Mouse (Mus musculus): ENCODE measurements around the gene Cul9. TPM values are rescaled to one million over a fixed set of nuclear protein-coding genes. Genes with fewer than 3 reads are reported as not detected.

Gene Cul9
- polyA plus RNA-seq, 1 experiment, result 5.8 TPM

- 76% methylated on average over 9 of the region's 9 CpGs for whole genome bisulfite sequencing
- no peaks in the 10 kb centered on the region for H3K4me1 ChIP-seq (ENCODE audit: control insufficient read depth, insufficient read depth, insufficient read length, low read length)
- no peak overlapping the region for H3K4me3 ChIP-seq (ENCODE audit: low read depth, low read length)
- H3K27ac ChIP-seq (ENCODE audit: insufficient read depth, low read depth, low read length), result no peak overlapping the region
- H3K36me3 ChIP-seq (ENCODE audit: control insufficient read depth, insufficient read depth, low read length), result no peaks in the 10 kb centered on the region
- no peaks in the 10 kb centered on the region for H3K27me3 ChIP-seq (ENCODE audit: control insufficient read depth, insufficient read depth, low read length)
- TF ChIP-seq CTCF (IDR thresholded peaks at IDR 0.05; ENCODE audit: extremely low read depth, insufficient read length, insufficient replicate concordance, low read depth, low read length) (no peak), POLR2A (IDR thresholded peaks at IDR 0.05; ENCODE audit: low read depth, low read length) (no peak)
These were observed 78.4 kb downstream of the Cul9 start for GRCm38 (mm10) chr17:46467830-46468229.

- WGBS, result 56% methylated on average over 5 of the region's 5 CpGs
- no peak overlapping the region for H3K27ac ChIP-seq (ENCODE audit: insufficient read depth, low read depth, low read length)
These were observed 84.0 kb downstream of the Cul9 start for GRCm38 (mm10) chr17:46462226-46462625.

GRCm38 (mm10) chr17:46461347-46461746, 84.8 kb downstream of the Cul9 start:
- Histone ChIP-seq H3K27me3 (ENCODE audit: control insufficient read depth, insufficient read depth, low read length) (peaks cover 12% of the 10 kb centered on the region), H3K27ac (ENCODE audit: insufficient read depth, low read depth, low read length) (no peak overlapping the region), H3K4me3 (ENCODE audit: low read depth, low read length) (peak overlapping the region; percentile 25; the same call in 1 of the 2 replicates), H3K4me1 (ENCODE audit: control insufficient read depth, insufficient read depth, insufficient read length, low read length) (peaks cover 6% of the 10 kb centered on the region), H3K36me3 (ENCODE audit: control insufficient read depth, insufficient read depth, low read length) (no peaks in the 10 kb centered on the region)
- TF ChIP-seq POLR2A (IDR thresholded peaks at IDR 0.05; ENCODE audit: low read depth, low read length) (no peak), CTCF (IDR thresholded peaks at IDR 0.05; ENCODE audit: extremely low read depth, insufficient read length, insufficient replicate concordance, low read depth, low read length) (no peak)
- 8% methylated on average over 8 of the region's 8 CpGs for WGBS

More at GRCm38 (mm10) chr17:46462226-46462625, 84.0 kb downstream of the Cul9 start:
- TF ChIP-seq POLR2A (IDR thresholded peaks at IDR 0.05; ENCODE audit: low read depth, low read length) (no peak), CTCF (IDR thresholded peaks at IDR 0.05; ENCODE audit: extremely low read depth, insufficient read length, insufficient replicate concordance, low read depth, low read length) (no peak)
- peaks cover 11% of the 10 kb centered on the region for H3K27me3 ChIP-seq (ENCODE audit: control insufficient read depth, insufficient read depth, low read length)
- no peak overlapping the region for H3K4me3 ChIP-seq (ENCODE audit: low read depth, low read length)
- H3K4me1 ChIP-seq (ENCODE audit: control insufficient read depth, insufficient read depth, insufficient read length, low read length), result peaks cover 6% of the 10 kb centered on the region
- no peaks in the 10 kb centered on the region for H3K36me3 ChIP-seq (ENCODE audit: control insufficient read depth, insufficient read depth, low read length)

GRCm38 (mm10) chr17:46460673-46461072, 85.5 kb downstream of the Cul9 start:
- peaks cover 6% of the 10 kb centered on the region for H3K4me1 ChIP-seq (ENCODE audit: control insufficient read depth, insufficient read depth, insufficient read length, low read length)
- no peaks in the 10 kb centered on the region for H3K36me3 ChIP-seq (ENCODE audit: control insufficient read depth, insufficient read depth, low read length)
- TF ChIP-seq POLR2A (IDR thresholded peaks at IDR 0.05; ENCODE audit: low read depth, low read length) (no peak), CTCF (IDR thresholded peaks at IDR 0.05; ENCODE audit: extremely low read depth, insufficient read length, insufficient replicate concordance, low read depth, low read length) (no peak)
- peak overlapping the region; percentile 25 for H3K4me3 ChIP-seq (ENCODE audit: low read depth, low read length)
- peaks cover 18% of the 10 kb centered on the region for H3K27me3 ChIP-seq (ENCODE audit: control insufficient read depth, insufficient read depth, low read length)
- under 1% methylated on average over 32 of the region's 32 CpGs for WGBS
- H3K27ac ChIP-seq (ENCODE audit: insufficient read depth, low read depth, low read length), result no peak overlapping the region

GRCm38 (mm10) chr17:46458439-46458838, 87.7 kb downstream of the Cul9 start:
- 26% methylated on average over 3 of the region's 3 CpGs for WGBS
- Histone ChIP-seq H3K4me3 (ENCODE audit: low read depth, low read length) (no peak overlapping the region), H3K4me1 (ENCODE audit: control insufficient read depth, insufficient read depth, insufficient read length, low read length) (peaks cover 6% of the 10 kb centered on the region), H3K27ac (ENCODE audit: insufficient read depth, low read depth, low read length) (no peak overlapping the region), H3K36me3 (ENCODE audit: control insufficient read depth, insufficient read depth, low read length) (no peaks in the 10 kb centered on the region), H3K27me3 (ENCODE audit: control insufficient read depth, insufficient read depth, low read length) (peaks cover 38% of the 10 kb centered on the region)
- TF ChIP-seq POLR2A (IDR thresholded peaks at IDR 0.05; ENCODE audit: low read depth, low read length), result no peak
- TF ChIP-seq CTCF (IDR thresholded peaks at IDR 0.05; ENCODE audit: extremely low read depth, insufficient read length, insufficient replicate concordance, low read depth, low read length), result no peak

- 8% methylated on average over 10 of the region's 10 CpGs for WGBS
These were observed 88.4 kb downstream of the Cul9 start for GRCm38 (mm10) chr17:46457791-46458190.

GRCm38 (mm10) chr17:46455110-46455691, 91.0 kb downstream of the Cul9 start:
- peaks cover 38% of the 10 kb centered on the region for H3K27me3 ChIP-seq (ENCODE audit: control insufficient read depth, insufficient read depth, low read length)
- peak overlapping the region; percentile 10; the same call in 1 of the 2 replicates for H3K4me3 ChIP-seq (ENCODE audit: low read depth, low read length)
- H3K36me3 ChIP-seq (ENCODE audit: control insufficient read depth, insufficient read depth, low read length), result no peaks in the 10 kb centered on the region
- TF ChIP-seq CTCF (IDR thresholded peaks at IDR 0.05; ENCODE audit: extremely low read depth, insufficient read length, insufficient replicate concordance, low read depth, low read length), result no peak
- no peak for TF ChIP-seq POLR2A (IDR thresholded peaks at IDR 0.05; ENCODE audit: low read depth, low read length)
- WGBS, result 2% methylated on average over 33 of the region's 33 CpGs
- no peaks in the 10 kb centered on the region for H3K4me1 ChIP-seq (ENCODE audit: control insufficient read depth, insufficient read depth, insufficient read length, low read length)
- H3K27ac ChIP-seq (ENCODE audit: insufficient read depth, low read depth, low read length), result no peak overlapping the region

More at GRCm38 (mm10) chr17:46457791-46458190, 88.4 kb downstream of the Cul9 start:
- Histone ChIP-seq H3K36me3 (ENCODE audit: control insufficient read depth, insufficient read depth, low read length) (no peaks in the 10 kb centered on the region), H3K27ac (ENCODE audit: insufficient read depth, low read depth, low read length) (no peak overlapping the region), H3K27me3 (ENCODE audit: control insufficient read depth, insufficient read depth, low read length) (peaks cover 41% of the 10 kb centered on the region), H3K4me1 (ENCODE audit: control insufficient read depth, insufficient read depth, insufficient read length, low read length) (peaks cover 6% of the 10 kb centered on the region), H3K4me3 (ENCODE audit: low read depth, low read length) (no peak overlapping the region)
- TF ChIP-seq POLR2A (IDR thresholded peaks at IDR 0.05; ENCODE audit: low read depth, low read length) (no peak), CTCF (IDR thresholded peaks at IDR 0.05; ENCODE audit: extremely low read depth, insufficient read length, insufficient replicate concordance, low read depth, low read length) (peak; percentile 47; the same call in 1 of the 2 replicates)
